Mouse (Mus musculus) ES-Bruce4 (cell line): ENCODE measurements around the gene Sh3bp5. TPM values are rescaled to one million over a fixed set of nuclear protein-coding genes. Genes with fewer than 3 reads are reported as not detected.

ENCODE experiments used
- H3K27ac ChIP-seq: 2 replicates; pipeline ENCODE4 v1.5.1; 2012; ENCODE audit warnings: low read length, inconsistent platforms; ENCODE audit not compliant: insufficient read depth
- H3K27me3 ChIP-seq: 2 replicates; pipeline ENCODE4 v1.6.1; 2012; ENCODE audit warnings: mild to moderate bottlenecking, low read length, inconsistent platforms; ENCODE audit not compliant: control insufficient read depth, poor library complexity, insufficient read depth, severe bottlenecking
- H3K36me3 ChIP-seq: 2 replicates; pipeline ENCODE4 v1.6.1; 2012; ENCODE audit warnings: inconsistent platforms, mild to moderate bottlenecking, low read length, moderate library complexity; ENCODE audit not compliant: control insufficient read depth, poor library complexity, insufficient read depth, severe bottlenecking
- H3K4me1 ChIP-seq: one replicate; pipeline ENCODE4 v1.8.1; 2011; ENCODE audit warnings: low read length; ENCODE audit not compliant: control insufficient read depth, insufficient read depth
- H3K4me3 ChIP-seq: 2 replicates; pipeline ENCODE4 v1.5.1; 2011; ENCODE audit warnings: low read depth, mild to moderate bottlenecking, low read length
- H3K9ac ChIP-seq: 2 replicates; pipeline ENCODE4 v1.6.1; 2012; ENCODE audit warnings: low read depth, mild to moderate bottlenecking, inconsistent platforms; ENCODE audit not compliant: poor library complexity, severe bottlenecking
- H3K9me3 ChIP-seq: replicated peaks from 2 replicates; pipeline ENCODE4 v1.6.1; 2012; ENCODE audit warnings: mild to moderate bottlenecking, low read length, inconsistent platforms; ENCODE audit not compliant: control insufficient read depth, poor library complexity, insufficient read depth, severe bottlenecking
- CTCF ChIP-seq: IDR thresholded peaks from one replicate; pipeline ENCODE4 v1.8.1; 2011; ENCODE audit warnings: low read depth, low read length
- EP300 ChIP-seq: IDR thresholded peaks from 2 replicates; pipeline ENCODE4 v1.6.1; 2011; ENCODE audit warnings: low read depth, low read length; ENCODE audit not compliant: insufficient read depth
- POLR2A ChIP-seq: IDR thresholded peaks from one replicate; pipeline ENCODE4 v1.8.1; 2011; ENCODE audit warnings: low read length; ENCODE audit not compliant: insufficient read depth
- polyA plus RNA-seq: library from polyadenylated mRNA; stranded (reverse); fragments of >200 nt; gene quantifications from 2 replicates; pipeline ENCODE4 v1.2.4, GENCODE M21; 2011; ENCODE audit warnings: low read depth; ENCODE audit not compliant: missing spikeins, insufficient read depth, insufficient read length

The Sh3bp5 gene
- polyA plus RNA-seq, 1 experiment = 8.6 TPM

DNA sequence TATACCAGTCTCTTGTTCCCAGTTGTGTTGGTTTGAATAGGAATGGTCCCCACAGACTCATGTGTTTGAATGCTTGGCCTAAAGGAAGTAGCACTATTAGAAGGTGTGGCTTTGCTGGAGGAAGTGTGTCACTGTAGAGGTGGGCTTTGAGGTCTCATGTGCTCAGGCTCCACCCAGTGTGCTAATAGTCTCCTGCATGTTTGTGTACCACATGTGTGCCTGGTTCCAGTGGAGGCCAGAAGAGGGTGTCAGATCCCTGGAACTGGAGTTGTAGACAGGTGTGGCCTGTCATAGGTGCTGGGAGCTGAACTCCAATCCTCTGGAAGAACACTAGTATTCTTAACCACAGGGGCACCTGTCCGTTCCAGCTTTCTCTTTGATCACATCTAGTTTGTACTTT is 108.7 kb downstream of the Sh3bp5 start:
- H3K9me3 ChIP-seq = no peaks in the 10 kb centered on the region
- H3K9ac ChIP-seq = no peak overlapping the region
- H3K27ac ChIP-seq = no peak overlapping the region
- no peak overlapping the region for H3K4me3 ChIP-seq
- no peaks in the 10 kb centered on the region for H3K27me3 ChIP-seq
- no peaks in the 10 kb centered on the region for H3K36me3 ChIP-seq
- TF ChIP-seq CTCF (no peak), POLR2A (no peak), EP300 (no peak)
- H3K4me1 ChIP-seq = no peaks in the 10 kb centered on the region

GRCm38 (mm10) chr14:31326770-31327169 is 109.1 kb downstream of the Sh3bp5 start:
- Histone ChIP-seq H3K27ac (no peak overlapping the region), H3K27me3 (no peaks in the 10 kb centered on the region), H3K9me3 (no peaks in the 10 kb centered on the region), H3K9ac (no peak overlapping the region), H3K36me3 (no peaks in the 10 kb centered on the region), H3K4me1 (no peaks in the 10 kb centered on the region), H3K4me3 (no peak overlapping the region)
- TF ChIP-seq EP300 = no peak

DNA sequence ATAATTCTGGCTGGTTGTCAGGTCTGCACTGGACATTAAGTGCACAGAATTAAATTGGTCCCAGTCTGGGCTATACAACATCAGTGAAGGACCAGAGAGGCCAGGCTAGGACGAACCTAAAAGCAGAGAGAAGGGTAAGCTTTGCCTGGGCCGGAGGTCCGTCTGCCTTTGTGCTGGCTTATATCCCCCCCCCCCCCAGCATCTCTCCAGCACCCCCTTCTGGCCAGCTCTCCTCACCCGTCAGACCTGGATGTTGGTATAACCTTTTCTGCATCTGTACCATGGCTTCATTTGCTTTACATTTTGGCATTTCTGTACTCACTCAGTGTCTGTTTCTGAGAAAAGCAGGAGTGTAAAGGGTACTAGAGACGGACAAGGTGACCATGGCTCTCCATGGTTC is 110.3 kb downstream of the Sh3bp5 start:
- Histone ChIP-seq H3K4me1 (no peaks in the 10 kb centered on the region), H3K4me3 (no peak overlapping the region), H3K36me3 (no peaks in the 10 kb centered on the region), H3K9me3 (no peaks in the 10 kb centered on the region), H3K27ac (no peak overlapping the region), H3K9ac (no peak overlapping the region), H3K27me3 (no peaks in the 10 kb centered on the region)
- TF ChIP-seq POLR2A = no peak
- no peak for TF ChIP-seq EP300
- TF ChIP-seq CTCF = peak; percentile 38

- H3K9ac ChIP-seq = no peak overlapping the region
- no peak overlapping the region for H3K4me3 ChIP-seq
- H3K4me1 ChIP-seq = no peaks in the 10 kb centered on the region
- no peaks in the 10 kb centered on the region for H3K36me3 ChIP-seq
- no peaks in the 10 kb centered on the region for H3K9me3 ChIP-seq
- no peak overlapping the region for H3K27ac ChIP-seq
- H3K27me3 ChIP-seq = no peaks in the 10 kb centered on the region
- TF ChIP-seq CTCF (peak; percentile 68), EP300 (no peak)
Observed at GRCm38 (mm10) chr14:31324851-31325250, 111.0 kb downstream of the Sh3bp5 start.

DNA sequence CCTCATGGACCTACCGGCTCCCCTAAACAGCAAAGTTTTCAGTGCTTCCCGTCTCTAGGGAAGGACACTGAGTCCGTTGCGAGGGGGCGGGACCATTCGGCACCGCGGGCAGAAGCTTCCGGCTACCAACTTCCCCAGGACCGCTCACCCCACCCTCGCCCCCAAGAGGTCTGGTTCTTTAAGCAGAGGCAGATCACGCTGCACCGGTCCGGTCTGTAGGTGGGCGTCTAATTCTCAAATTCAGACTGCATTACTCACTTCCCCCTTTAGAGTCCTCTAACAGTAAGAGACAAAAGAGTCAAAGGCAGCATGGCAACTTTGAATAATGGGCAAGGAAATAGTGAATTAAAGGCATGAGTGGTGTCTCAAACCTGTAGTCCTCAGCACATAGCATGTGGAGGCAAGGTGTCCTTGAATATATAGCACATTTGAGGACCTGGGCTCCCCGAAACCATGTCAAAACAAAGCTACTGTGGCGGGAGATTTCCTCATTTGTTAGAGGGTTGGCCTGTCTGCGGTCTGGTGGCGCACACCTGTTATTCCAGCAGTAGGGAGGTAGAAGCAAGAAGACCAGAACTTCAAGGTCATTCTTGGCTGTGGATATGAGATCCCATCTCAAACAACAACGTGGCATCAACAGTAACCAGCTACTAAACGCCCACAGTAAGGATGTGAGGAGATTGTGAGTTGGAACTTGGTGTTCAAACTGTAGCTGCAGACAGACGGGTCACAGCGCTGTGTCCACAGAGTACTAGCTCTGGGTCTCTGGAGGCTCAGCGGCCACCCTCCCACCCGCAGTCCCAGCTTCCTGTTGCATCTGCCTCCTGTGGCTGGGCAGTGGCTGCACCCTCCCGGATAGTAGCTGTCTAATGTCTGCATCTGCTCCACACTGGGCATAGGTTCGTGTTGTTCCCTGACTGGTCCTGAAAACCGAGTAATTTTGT is 111.8 kb downstream of the Sh3bp5 start, which contains the start of gene Dnah1:
TSS of gene Dnah1 (minus strand) at position 48 of the 944 bp plus-strand sequence.
- no peaks in the 10 kb centered on the region for H3K36me3 ChIP-seq
- no peak within 1 kb of the TSS for H3K9ac ChIP-seq
- no peak within 1 kb of the TSS for H3K27ac ChIP-seq
- TF ChIP-seq POLR2A (no peak), EP300 (no peak), CTCF (no peak)
- H3K9me3 ChIP-seq = no peaks in the 10 kb centered on the region
- H3K27me3 ChIP-seq = no peaks in the 10 kb centered on the region
- H3K4me1 ChIP-seq = no peaks in the 10 kb centered on the region
- H3K4me3 ChIP-seq = peak within 1 kb of the TSS; percentile 54

DNA sequence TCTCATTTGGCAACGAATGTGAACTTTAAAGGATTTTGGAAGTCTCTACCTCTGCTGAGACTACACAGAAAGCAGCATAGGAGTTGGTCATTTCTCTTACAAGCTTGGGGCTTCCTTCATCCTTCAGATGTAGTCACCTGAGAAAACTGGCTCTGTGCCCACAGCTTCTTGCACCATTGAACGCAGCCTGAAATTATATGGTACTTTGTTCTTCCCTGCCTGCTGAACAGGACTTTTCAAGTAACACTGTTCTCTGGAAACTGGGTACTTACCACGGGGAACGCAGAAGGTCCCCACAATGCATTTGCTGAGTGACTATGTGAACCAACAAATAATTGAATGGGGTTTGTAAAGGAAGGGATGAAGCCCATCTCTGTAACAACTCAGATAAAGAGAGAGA is 112.7 kb downstream of the Sh3bp5 start:
- TF ChIP-seq CTCF (no peak), POLR2A (no peak), EP300 (no peak)
- H3K4me3 ChIP-seq = peak overlapping the region; percentile 54; the same call in 1 of the 2 replicates
- no peak overlapping the region for H3K9ac ChIP-seq
- H3K27ac ChIP-seq = no peak overlapping the region
- H3K9me3 ChIP-seq = no peaks in the 10 kb centered on the region
- H3K27me3 ChIP-seq = no peaks in the 10 kb centered on the region
- H3K4me1 ChIP-seq = no peaks in the 10 kb centered on the region
- H3K36me3 ChIP-seq = no peaks in the 10 kb centered on the region
